Mouse (Mus musculus) splenic B cell, adult 2 months (primary cell): ENCODE measurements around the gene Adra2b.

Experiments
- DNase-seq: peaks from one replicate; pipeline ENCODE4 v3.0.0-alpha.2; 2011; ENCODE audit warnings: low read depth, low spot score
- H3K27me3 ChIP-seq: 2 replicates; pipeline ENCODE4 v1.6.1; 2012; ENCODE audit warnings: mild to moderate bottlenecking, low read length, moderate library complexity, mixed read lengths; ENCODE audit not compliant: control insufficient read depth, poor library complexity, insufficient read depth, severe bottlenecking
- H3K36me3 ChIP-seq: 2 replicates; pipeline ENCODE4 v1.6.1; 2012; ENCODE audit warnings: mild to moderate bottlenecking, low read length, moderate library complexity, mixed read lengths; ENCODE audit not compliant: control insufficient read depth, poor library complexity, insufficient read depth, severe bottlenecking

Adra2b gene

GRCm38 (mm10) chr2:127364452-127364851 is 1.4 kb downstream of the Adra2b start:
- Histone ChIP-seq H3K27me3 (no peaks in the 10 kb centered on the region), H3K36me3 (no peaks in the 10 kb centered on the region)
- no peak for DNase-seq

GRCm38 (mm10) chr2:127367126-127367820 is 4.3 kb downstream of the Adra2b start:
- no peaks in the 10 kb centered on the region for H3K36me3 ChIP-seq
- no peak for DNase-seq
- H3K27me3 ChIP-seq: no peaks in the 10 kb centered on the region

GRCm38 (mm10) chr2:127369703-127370376 is 6.8 kb downstream of the Adra2b start:
- Histone ChIP-seq H3K36me3 (no peaks in the 10 kb centered on the region), H3K27me3 (no peaks in the 10 kb centered on the region)
- no peak for DNase-seq

- no peaks in the 10 kb centered on the region for H3K27me3 ChIP-seq
- DNase-seq: no peak
- H3K36me3 ChIP-seq: no peaks in the 10 kb centered on the region
Measured at GRCm38 (mm10) chr2:127370561-127371483, 7.8 kb downstream of the Adra2b start.

- DNase-seq: no peak
- Histone ChIP-seq H3K36me3 (no peaks in the 10 kb centered on the region), H3K27me3 (no peaks in the 10 kb centered on the region)
Measured at GRCm38 (mm10) chr2:127371484-127371861, 8.5 kb downstream of the Adra2b start.

GRCm38 (mm10) chr2:127372082-127372481 is 9.1 kb downstream of the Adra2b start:
- H3K36me3 ChIP-seq: no peaks in the 10 kb centered on the region
- DNase-seq: no peak
- no peaks in the 10 kb centered on the region for H3K27me3 ChIP-seq

GRCm38 (mm10) chr2:127374131-127374530 is 11.1 kb downstream of the Adra2b start:
- Histone ChIP-seq H3K36me3 (no peaks in the 10 kb centered on the region), H3K27me3 (no peaks in the 10 kb centered on the region)
- no peak for DNase-seq

- DNase-seq: no peak
- no peaks in the 10 kb centered on the region for H3K27me3 ChIP-seq
- H3K36me3 ChIP-seq: no peaks in the 10 kb centered on the region
Measured at GRCm38 (mm10) chr2:127375087-127375486, 12.1 kb downstream of the Adra2b start.

- peak; percentile 56 for DNase-seq
- Histone ChIP-seq H3K36me3 (no peaks in the 10 kb centered on the region), H3K27me3 (no peaks in the 10 kb centered on the region)
Measured at GRCm38 (mm10) chr2:127375759-127376341, 12.8 kb downstream of the Adra2b start.

- no peak for DNase-seq
- Histone ChIP-seq H3K27me3 (no peaks in the 10 kb centered on the region), H3K36me3 (no peaks in the 10 kb centered on the region)
Measured at GRCm38 (mm10) chr2:127376423-127377051, 13.5 kb downstream of the Adra2b start.

- no peaks in the 10 kb centered on the region for H3K36me3 ChIP-seq
- H3K27me3 ChIP-seq: no peaks in the 10 kb centered on the region
- no peak for DNase-seq
Measured at GRCm38 (mm10) chr2:127377942-127378610, 15.1 kb downstream of the Adra2b start.

- no peak for DNase-seq
- Histone ChIP-seq H3K36me3 (no peaks in the 10 kb centered on the region), H3K27me3 (no peaks in the 10 kb centered on the region)
Measured at GRCm38 (mm10) chr2:127378611-127378990, 15.6 kb downstream of the Adra2b start.

GRCm38 (mm10) chr2:127379250-127379649 is 16.2 kb downstream of the Adra2b start:
- H3K36me3 ChIP-seq: no peaks in the 10 kb centered on the region
- H3K27me3 ChIP-seq: no peaks in the 10 kb centered on the region
- no peak for DNase-seq

GRCm38 (mm10) chr2:127383881-127384280 is 20.9 kb downstream of the Adra2b start:
- no peak for DNase-seq
- no peaks in the 10 kb centered on the region for H3K36me3 ChIP-seq
- no peaks in the 10 kb centered on the region for H3K27me3 ChIP-seq
